Mouse (Mus musculus) spleen, adult 2 months (tissue): ENCODE data around the gene Brd4. TPM values are rescaled to one million over a fixed set of nuclear protein-coding genes. Genes with fewer than 3 reads are reported as not detected.

Source experiments
- DNase-seq, 2 experiments: peaks; one replicate each; pipeline versions ENCODE4 v3.0.0 to v3.0.0-alpha.2; 2012 to 2021; ENCODE audit warnings: low spot score in 2 of 2, low read depth in 1 of 2
- H3K27ac ChIP-seq: fragments of 200-500 bp; 2 replicates; pipeline ENCODE4 v1.5.1; 2012; ENCODE audit warnings: low read length, inconsistent platforms; ENCODE audit not compliant: insufficient read depth
- H3K27me3 ChIP-seq: fragments of 200-500 bp; 2 replicates; pipeline ENCODE4 v1.6.1; 2012; ENCODE audit warnings: mild to moderate bottlenecking, moderate library complexity, low read length, inconsistent platforms; ENCODE audit not compliant: control insufficient read depth, insufficient read depth
- H3K36me3 ChIP-seq: fragments of 200-500 bp; 2 replicates; pipeline ENCODE4 v1.6.1; 2012; ENCODE audit warnings: mild to moderate bottlenecking, low read length, inconsistent platforms; ENCODE audit not compliant: control insufficient read depth, insufficient read depth
- H3K4me1 ChIP-seq: fragments of 200-500 bp; 2 replicates; pipeline ENCODE4 v1.6.1; 2011; ENCODE audit warnings: inconsistent platforms; ENCODE audit not compliant: control insufficient read depth, insufficient read depth, insufficient read length
- H3K4me3 ChIP-seq: fragments of 200-500 bp; 2 replicates; pipeline ENCODE4 v1.5.1; 2011; ENCODE audit warnings: mild to moderate bottlenecking, inconsistent platforms; ENCODE audit not compliant: insufficient read depth, insufficient read length; ENCODE audit errors: extremely low read depth
- CTCF ChIP-seq: fragments of 200-500 bp; IDR thresholded peaks from 2 replicates; pipeline ENCODE4 v1.5.1; 2011; ENCODE audit warnings: mild to moderate bottlenecking, inconsistent platforms; ENCODE audit not compliant: insufficient read depth, insufficient read length, insufficient replicate concordance; ENCODE audit errors: extremely low read depth
- POLR2A ChIP-seq: fragments of 200-500 bp; IDR thresholded peaks from 2 replicates; pipeline ENCODE4 v1.6.1; 2011; ENCODE audit warnings: low read depth, low read length, inconsistent platforms
- WGBS: fragments of 180-500 bp; shearing (Covaris S2); methylation state at CpG from one replicate; pipeline ENCODE4 v1.1.7; 2018; 5-methylcytosine and 5-hydroxymethylcytosine counted together
- polyA plus RNA-seq: library from polyadenylated mRNA; depleted of rRNA; stranded (reverse); fragments of >200 nt; gene quantifications from 2 replicates; pipeline ENCODE4 v1.2.3, GENCODE M21; 2012

Gene Brd4
- polyA plus RNA-seq, 1 experiment = 63.8 TPM

GRCm38 (mm10) chr17:32320597-32321389 lies 36.3 kb upstream of the Brd4 start, which contains the start of gene Akap8:
Gene Akap8, minus strand, starts transcription at chr17:32321238.
- Histone ChIP-seq H3K27ac (peak within 1 kb of the TSS; percentile 95), H3K4me3 (peak within 1 kb of the TSS; percentile 96), H3K36me3 (peaks cover 19% of the 10 kb centered on the region), H3K27me3 (no peaks in the 10 kb centered on the region), H3K4me1 (peaks cover 5% of the 10 kb centered on the region; the same call in 1 of the 2 replicates)
- peak; percentile 97 for DNase-seq
- under 1% methylated on average over 83 of the region's 83 CpGs for WGBS
- TF ChIP-seq POLR2A = peak; percentile 94
- no peak for TF ChIP-seq CTCF

GRCm38 (mm10) chr17:32319950-32320349 lies 35.4 kb upstream of the Brd4 start:
- H3K27ac ChIP-seq = peak overlapping the region; percentile 34
- 0% methylated on average over 7 of the region's 7 CpGs for WGBS
- TF ChIP-seq CTCF (no peak), POLR2A (no peak)
- no peak for DNase-seq
- no peaks in the 10 kb centered on the region for H3K27me3 ChIP-seq
- peaks cover 5% of the 10 kb centered on the region; the same call in 1 of the 2 replicates for H3K4me1 ChIP-seq
- H3K4me3 ChIP-seq = peak overlapping the region; percentile 96
- H3K36me3 ChIP-seq = peaks cover 27% of the 10 kb centered on the region

DNA sequence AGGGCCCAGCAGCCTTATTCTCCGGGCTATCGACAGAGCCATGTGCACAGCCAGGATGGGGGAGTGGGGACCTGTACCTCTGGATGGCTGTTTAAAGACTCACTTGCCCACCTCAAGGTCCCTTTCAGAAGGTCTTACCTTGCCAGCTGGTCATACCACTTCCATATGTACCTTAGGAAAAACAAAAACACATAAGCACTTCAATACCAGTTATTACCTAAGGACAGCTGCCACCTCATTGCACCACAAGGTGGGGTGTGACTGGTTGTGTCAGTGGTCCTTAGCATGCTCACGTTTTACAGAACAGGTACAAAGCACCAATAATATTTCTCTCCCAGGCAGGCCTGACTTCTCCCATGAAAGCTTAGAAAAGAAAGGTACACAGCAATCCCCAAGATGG lies 33.2 kb upstream of the Brd4 start:
- no peak overlapping the region for H3K27ac ChIP-seq
- H3K4me3 ChIP-seq = no peak overlapping the region
- H3K36me3 ChIP-seq = peaks cover 41% of the 10 kb centered on the region
- TF ChIP-seq POLR2A (no peak), CTCF (no peak)
- no peak for DNase-seq
- peaks cover 5% of the 10 kb centered on the region; the same call in 1 of the 2 replicates for H3K4me1 ChIP-seq
- 78% methylated on average over 3 of the region's 3 CpGs for WGBS
- H3K27me3 ChIP-seq = no peaks in the 10 kb centered on the region

DNA sequence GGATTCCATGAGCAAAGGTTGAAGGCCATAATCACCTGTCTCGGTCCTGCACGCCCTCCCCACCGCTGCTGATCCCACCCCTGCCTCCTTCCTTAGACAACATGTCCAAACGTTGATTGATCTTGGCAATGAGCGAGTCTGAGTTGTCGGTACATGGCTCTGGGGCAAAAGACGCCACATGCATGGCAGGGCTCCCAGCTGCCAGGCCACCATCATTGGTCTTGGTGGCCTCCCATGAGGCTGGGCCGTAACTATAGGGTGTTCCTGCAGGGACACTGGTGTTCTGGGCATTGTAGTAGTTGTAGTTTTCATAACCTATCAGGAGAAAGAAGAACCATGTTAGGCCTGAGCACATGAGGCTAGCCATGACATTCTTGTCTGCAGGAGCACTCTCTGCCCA lies 32.5 kb upstream of the Brd4 start:
- Histone ChIP-seq H3K36me3 (peaks cover 47% of the 10 kb centered on the region), H3K27ac (no peak overlapping the region), H3K27me3 (no peaks in the 10 kb centered on the region), H3K4me1 (peaks cover 5% of the 10 kb centered on the region; the same call in 1 of the 2 replicates), H3K4me3 (no peak overlapping the region)
- DNase-seq = no peak
- WGBS = 94% methylated on average over 8 of the region's 8 CpGs
- TF ChIP-seq CTCF (no peak), POLR2A (no peak)

- no peak overlapping the region for H3K4me3 ChIP-seq
- no peaks in the 10 kb centered on the region for H3K27me3 ChIP-seq
- no peak overlapping the region for H3K27ac ChIP-seq
- peaks cover 56% of the 10 kb centered on the region for H3K36me3 ChIP-seq
- 93% methylated on average over 5 of the region's 5 CpGs for WGBS
- H3K4me1 ChIP-seq = peaks cover 5% of the 10 kb centered on the region; the same call in 1 of the 2 replicates
- no peak for DNase-seq
- TF ChIP-seq CTCF (no peak), POLR2A (no peak)
Observed at GRCm38 (mm10) chr17:32315560-32315959, 31.0 kb upstream of the Brd4 start.

- H3K27ac ChIP-seq = no peak overlapping the region
- peaks cover 72% of the 10 kb centered on the region for H3K36me3 ChIP-seq
Observed at GRCm38 (mm10) chr17:32313892-32314291, 29.4 kb upstream of the Brd4 start.

GRCm38 (mm10) chr17:32312801-32313200 lies 28.3 kb upstream of the Brd4 start:
- Histone ChIP-seq H3K4me3 (no peak overlapping the region), H3K36me3 (peaks cover 80% of the 10 kb centered on the region), H3K4me1 (no peaks in the 10 kb centered on the region), H3K27ac (no peak overlapping the region), H3K27me3 (no peaks in the 10 kb centered on the region)
- WGBS = 96% methylated on average over 8 of the region's 8 CpGs
- TF ChIP-seq POLR2A = no peak
- no peak for TF ChIP-seq CTCF
- no peak for DNase-seq

More at GRCm38 (mm10) chr17:32313892-32314291, 29.4 kb upstream of the Brd4 start:
- Histone ChIP-seq H3K4me1 (peaks cover under 1% of the 10 kb centered on the region; the same call in 1 of the 2 replicates), H3K27me3 (no peaks in the 10 kb centered on the region), H3K4me3 (no peak overlapping the region)
- no peak for DNase-seq
- TF ChIP-seq POLR2A (no peak), CTCF (no peak)
- WGBS = 78% methylated on average over 5 of the region's 5 CpGs
